Mouse (Mus musculus): Measurements from ENCODE around the gene Zscan10.

GRCm38 (mm10) chr17:23568370-23568769 is 32.3 kb upstream of the Zscan10 start:
- TF ChIP-seq POLR2A (IDR thresholded peaks at IDR 0.05; ENCODE audit: insufficient read length, low read depth) (no peak), POLR2AphosphoS2 (IDR thresholded peaks at IDR 0.05; ENCODE audit: insufficient read length, low read depth) (no peak), USF1 (IDR thresholded peaks at IDR 0.05; ENCODE audit: low read depth) (no peak), MYOG (IDR thresholded peaks at IDR 0.05; ENCODE audit: control insufficient read depth in 1 of 3, insufficient read depth in 1 of 3, insufficient read length in 2 of 3, low read depth in 2 of 3) (no peak), MYOD1 (IDR thresholded peaks at IDR 0.05; ENCODE audit: control insufficient read depth in 1 of 3, insufficient read length in 2 of 3, low read depth in 2 of 3) (no peak), TCF3 (IDR thresholded peaks at IDR 0.05; ENCODE audit: insufficient read length, low read depth) (no peak), TCF12 (IDR thresholded peaks at IDR 0.05; ENCODE audit: insufficient read depth, poor library complexity, severe bottlenecking) (no peak), SRF (IDR thresholded peaks at IDR 0.05; ENCODE audit: control insufficient read depth, insufficient read length, low read depth) (no peak), CEBPB (IDR thresholded peaks at IDR 0.05; ENCODE audit: insufficient read depth, poor library complexity, severe bottlenecking) (no peak), E2F4 (IDR thresholded peaks at IDR 0.05; ENCODE audit: insufficient read depth) (no peak), MAX (IDR thresholded peaks at IDR 0.05; ENCODE audit: low read depth) (no peak)
